Mouse (Mus musculus) liver, postnatal 0 days (tissue): ENCODE measurements at regions not wholly inside any gene's neighbourhood (a gene's known extent, or its start where the extent isn't known, plus 50 kb on each side); places are given as distances from the start of the nearest gene placed in this dataset.

Source experiments
- CTCF ChIP-seq: sonication (generic); IDR thresholded peaks from 2 replicates; pipeline ENCODE4 v1.5.1; 2016; ENCODE audit warnings: antibody characterized with exemption, low read depth
- EP300 ChIP-seq: IDR thresholded peaks from 2 replicates; pipeline ENCODE4 v1.6.1; 2016; ENCODE audit warnings: antibody characterized with exemption, low read depth, mild to moderate bottlenecking

- no peak for TF ChIP-seq CTCF
- TF ChIP-seq EP300: no peak
Observed at GRCm38 (mm10) chr11:114322627-114323026, 255.8 kb upstream of the Sdk2 start.
